Mouse (Mus musculus): ENCODE data around the gene 1600002K03Rik. TPM values are rescaled to one million over a fixed set of nuclear protein-coding genes. Genes with fewer than 3 reads are reported as not detected.

The 1600002K03Rik gene
- polyA plus RNA-seq, 1 experiment from 2014 or later, result 14.4 TPM

- DNase-seq (ENCODE audit: low spot score), result peak; percentile 99
- peaks cover 8% of the 10 kb centered on the region for H3K27me3 ChIP-seq (ENCODE audit: insufficient read depth, poor library complexity, severe bottlenecking)
- peaks cover 36% of the 10 kb centered on the region for H3K36me3 ChIP-seq
- H3K27ac ChIP-seq, result peak overlapping the region; percentile 100
- peak overlapping the region; percentile 93 for H3K4me3 ChIP-seq
- no peaks in the 10 kb centered on the region for H3K9me3 ChIP-seq
- WGBS, result under 1% methylated on average over 55 of the region's 55 CpGs
- peaks cover 84% of the 10 kb centered on the region for H3K4me1 ChIP-seq (replicated peaks)
Measured at GRCm38 (mm10) chr10:80167460-80168037, 5.2 kb upstream of the 1600002K03Rik start.

GRCm38 (mm10) chr10:80168038-80168661, 4.6 kb upstream of the 1600002K03Rik start:
- Histone ChIP-seq H3K36me3 (peaks cover 40% of the 10 kb centered on the region), H3K4me3 (peak overlapping the region; percentile 93), H3K27ac (peak overlapping the region; percentile 100), H3K4me1 (replicated peaks) (peaks cover 83% of the 10 kb centered on the region), H3K27me3 (ENCODE audit: insufficient read depth, poor library complexity, severe bottlenecking) (peaks cover 8% of the 10 kb centered on the region), H3K9me3 (no peaks in the 10 kb centered on the region)
- peak; percentile 96 for DNase-seq (ENCODE audit: low spot score)
- WGBS, result under 1% methylated on average over 48 of the region's 48 CpGs

- Histone ChIP-seq H3K4me3 (peak overlapping the region; percentile 93), H3K27ac (peak overlapping the region; percentile 100), H3K36me3 (peaks cover 40% of the 10 kb centered on the region), H3K4me1 (replicated peaks) (peaks cover 81% of the 10 kb centered on the region), H3K27me3 (ENCODE audit: insufficient read depth, poor library complexity, severe bottlenecking) (peaks cover 2% of the 10 kb centered on the region), H3K9me3 (no peaks in the 10 kb centered on the region)
- 74% methylated on average over 1 of the region's 1 CpGs for WGBS
- no peak for DNase-seq (ENCODE audit: low spot score)
Measured at GRCm38 (mm10) chr10:80169070-80169469, 3.7 kb upstream of the 1600002K03Rik start.

- H3K27ac ChIP-seq, result no peak overlapping the region
- DNase-seq (ENCODE audit: low spot score), result no peak
- no peaks in the 10 kb centered on the region for H3K9me3 ChIP-seq
- 98% methylated on average over 7 of the region's 7 CpGs for WGBS
- H3K4me3 ChIP-seq, result peak overlapping the region; percentile 93; the same call in 1 of the 2 replicates
- H3K4me1 ChIP-seq (replicated peaks), result peaks cover 78% of the 10 kb centered on the region
- peaks cover 40% of the 10 kb centered on the region for H3K36me3 ChIP-seq
- H3K27me3 ChIP-seq (ENCODE audit: insufficient read depth, poor library complexity, severe bottlenecking), result no peaks in the 10 kb centered on the region
Measured at GRCm38 (mm10) chr10:80169651-80170050, 3.1 kb upstream of the 1600002K03Rik start.

- peaks cover 78% of the 10 kb centered on the region for H3K4me1 ChIP-seq (replicated peaks)
- no peak for DNase-seq (ENCODE audit: low spot score)
- H3K36me3 ChIP-seq, result peaks cover 40% of the 10 kb centered on the region
- 94% methylated on average over 16 of the region's 16 CpGs for WGBS
- H3K27ac ChIP-seq, result no peak overlapping the region
- H3K4me3 ChIP-seq, result peak overlapping the region; percentile 25; the same call in 1 of the 2 replicates
- no peaks in the 10 kb centered on the region for H3K27me3 ChIP-seq (ENCODE audit: insufficient read depth, poor library complexity, severe bottlenecking)
- no peaks in the 10 kb centered on the region for H3K9me3 ChIP-seq
Measured at GRCm38 (mm10) chr10:80170052-80170451, 2.7 kb upstream of the 1600002K03Rik start.

GRCm38 (mm10) chr10:80170601-80171021, 2.1 kb upstream of the 1600002K03Rik start:
- 0 out of 2 replicates have a peak overlapping the region, but pooled peaks have one; percentile 13 for H3K27ac ChIP-seq
- peak overlapping the region; percentile 23 for H3K4me3 ChIP-seq
- H3K36me3 ChIP-seq, result peaks cover 40% of the 10 kb centered on the region
- DNase-seq (ENCODE audit: low spot score), result no peak
- H3K4me1 ChIP-seq (replicated peaks), result peaks cover 77% of the 10 kb centered on the region
- 97% methylated on average over 19 of the region's 19 CpGs for WGBS
- no peaks in the 10 kb centered on the region for H3K9me3 ChIP-seq
- H3K27me3 ChIP-seq (ENCODE audit: insufficient read depth, poor library complexity, severe bottlenecking), result no peaks in the 10 kb centered on the region

GRCm38 (mm10) chr10:80171252-80171651, 1.5 kb upstream of the 1600002K03Rik start:
- DNase-seq (ENCODE audit: low spot score), result no peak
- H3K4me3 ChIP-seq, result peak overlapping the region; percentile 65
- peaks cover 42% of the 10 kb centered on the region for H3K36me3 ChIP-seq
- H3K9me3 ChIP-seq, result no peaks in the 10 kb centered on the region
- no peaks in the 10 kb centered on the region; the same call in 1 of the 2 replicates for H3K27me3 ChIP-seq (ENCODE audit: insufficient read depth, poor library complexity, severe bottlenecking)
- peaks cover 78% of the 10 kb centered on the region for H3K4me1 ChIP-seq (replicated peaks)
- 94% methylated on average over 15 of the region's 15 CpGs for WGBS
- H3K27ac ChIP-seq, result peak overlapping the region; percentile 89; the same call in 1 of the 2 replicates

- 84% methylated on average over 45 of the region's 45 CpGs for WGBS
- DNase-seq (ENCODE audit: low spot score), result no peak
- H3K27me3 ChIP-seq (ENCODE audit: insufficient read depth, poor library complexity, severe bottlenecking), result no peaks in the 10 kb centered on the region; the same call in 1 of the 2 replicates
- peak overlapping the region; percentile 65 for H3K4me3 ChIP-seq
- H3K27ac ChIP-seq, result peak overlapping the region; percentile 89
- peaks cover 78% of the 10 kb centered on the region for H3K4me1 ChIP-seq (replicated peaks)
- H3K9me3 ChIP-seq, result no peaks in the 10 kb centered on the region
- peaks cover 45% of the 10 kb centered on the region for H3K36me3 ChIP-seq
Measured at GRCm38 (mm10) chr10:80171760-80172526, 801 bp upstream of the 1600002K03Rik start.

GRCm38 (mm10) chr10:80173358-80173757, 614 bp downstream of the 1600002K03Rik start:
- H3K36me3 ChIP-seq, result peaks cover 45% of the 10 kb centered on the region
- H3K27me3 ChIP-seq (ENCODE audit: insufficient read depth, poor library complexity, severe bottlenecking), result no peaks in the 10 kb centered on the region; the same call in 1 of the 2 replicates
- H3K4me1 ChIP-seq (replicated peaks), result peaks cover 87% of the 10 kb centered on the region
- peak overlapping the region; percentile 89 for H3K27ac ChIP-seq
- no peaks in the 10 kb centered on the region for H3K9me3 ChIP-seq
- WGBS, result 14% methylated on average over 11 of the region's 11 CpGs
- DNase-seq (ENCODE audit: low spot score), result no peak
- H3K4me3 ChIP-seq, result peak overlapping the region; percentile 65

GRCm38 (mm10) chr10:80173955-80174640, 1.4 kb downstream of the 1600002K03Rik start:
- Histone ChIP-seq H3K4me1 (replicated peaks) (peaks cover 86% of the 10 kb centered on the region), H3K4me3 (peak overlapping the region; percentile 28; the same call in 1 of the 2 replicates), H3K27ac (peak overlapping the region; percentile 16; the same call in 1 of the 2 replicates), H3K27me3 (ENCODE audit: insufficient read depth, poor library complexity, severe bottlenecking) (no peaks in the 10 kb centered on the region; the same call in 1 of the 2 replicates), H3K36me3 (peaks cover 42% of the 10 kb centered on the region), H3K9me3 (no peaks in the 10 kb centered on the region)
- WGBS, result 88% methylated on average over 10 of the region's 10 CpGs
- no peak for DNase-seq (ENCODE audit: low spot score)

GRCm38 (mm10) chr10:80174705-80175104, 2.0 kb downstream of the 1600002K03Rik start:
- H3K4me1 ChIP-seq (replicated peaks), result peaks cover 81% of the 10 kb centered on the region
- H3K27me3 ChIP-seq (ENCODE audit: insufficient read depth, poor library complexity, severe bottlenecking), result no peaks in the 10 kb centered on the region; the same call in 1 of the 2 replicates
- no peaks in the 10 kb centered on the region for H3K9me3 ChIP-seq
- H3K27ac ChIP-seq, result peak overlapping the region; percentile 16; the same call in 1 of the 2 replicates
- peak overlapping the region; percentile 28 for H3K4me3 ChIP-seq
- H3K36me3 ChIP-seq, result peaks cover 37% of the 10 kb centered on the region
- WGBS, result 56% methylated on average over 2 of the region's 2 CpGs
- peak; percentile 58 for DNase-seq (ENCODE audit: low spot score)

Measured in hindbrain, embryonic 10.5 days (tissue).